Mouse (Mus musculus) brain, adult 10 weeks (tissue): ENCODE measurements around the gene Rc3h2. TPM values are rescaled to one million over a fixed set of nuclear protein-coding genes. Genes with fewer than 3 reads are reported as not detected.

Experiments
- polyA plus RNA-seq: library from polyadenylated mRNA; stranded (reverse); fragments of 350-450 nt; fragmentation: Illumina TruSeq; extraction: RNeasy Lipid Tissue Mini Kit (QIAGEN cat#74804); gene quantifications from one replicate; pipeline ENCODE4 v1.2.3, GENCODE M21; 2015; ENCODE audit warnings: low read depth, low replicate concordance

Gene Rc3h2
- 21.8 TPM for polyA plus RNA-seq

DNA sequence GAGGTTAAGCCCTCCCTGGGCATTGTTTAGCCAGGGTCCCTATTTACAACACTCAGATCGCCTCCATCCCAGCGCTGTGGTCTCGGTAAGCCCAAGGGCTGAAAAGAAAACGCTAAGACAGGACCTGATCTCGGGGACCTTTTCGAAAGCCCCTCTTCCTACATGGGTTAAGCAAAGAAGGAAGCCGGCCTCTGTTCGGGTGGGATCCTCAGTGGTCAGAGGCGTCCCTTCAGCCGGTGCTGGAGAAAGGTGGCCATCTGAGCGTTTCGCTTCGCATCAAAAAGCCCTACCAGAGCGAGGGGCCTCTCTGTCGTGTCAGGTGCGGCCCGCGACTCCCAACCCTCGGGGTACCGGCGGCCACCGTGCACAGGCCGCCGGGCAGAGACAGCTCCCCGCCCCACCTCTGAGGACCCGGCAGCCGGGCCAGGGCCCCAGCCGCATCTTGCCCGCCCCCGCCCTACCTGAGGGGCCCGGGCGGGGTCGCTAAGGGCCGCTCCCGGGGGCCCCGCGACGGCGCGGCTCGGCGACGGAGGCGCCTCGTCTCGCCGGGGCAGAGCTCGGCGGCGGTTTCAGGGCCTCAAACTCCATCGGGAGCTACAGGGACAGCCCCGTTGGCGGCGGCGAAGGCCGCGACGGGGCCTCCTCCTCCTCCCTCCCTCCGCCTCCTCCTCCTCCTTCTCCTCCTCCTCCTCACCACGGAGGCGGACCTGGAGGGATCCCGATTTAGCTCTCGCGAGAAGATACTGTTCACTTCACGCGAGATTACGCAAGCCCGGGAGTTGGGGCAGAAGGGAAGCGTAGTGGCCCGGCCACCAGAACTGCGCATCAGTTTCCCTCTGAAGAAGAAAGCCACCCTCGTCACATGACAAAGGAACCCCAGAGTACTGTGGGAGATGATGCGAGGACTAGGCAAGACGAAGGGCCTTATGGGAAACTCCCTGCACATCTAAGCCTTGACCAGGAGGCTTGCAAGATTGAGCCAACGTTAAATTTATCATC, at the start of gene Rc3h2:
Gene Rc3h2, minus strand, starts transcription at position 598 of the 999 bp plus-strand sequence.

DNA sequence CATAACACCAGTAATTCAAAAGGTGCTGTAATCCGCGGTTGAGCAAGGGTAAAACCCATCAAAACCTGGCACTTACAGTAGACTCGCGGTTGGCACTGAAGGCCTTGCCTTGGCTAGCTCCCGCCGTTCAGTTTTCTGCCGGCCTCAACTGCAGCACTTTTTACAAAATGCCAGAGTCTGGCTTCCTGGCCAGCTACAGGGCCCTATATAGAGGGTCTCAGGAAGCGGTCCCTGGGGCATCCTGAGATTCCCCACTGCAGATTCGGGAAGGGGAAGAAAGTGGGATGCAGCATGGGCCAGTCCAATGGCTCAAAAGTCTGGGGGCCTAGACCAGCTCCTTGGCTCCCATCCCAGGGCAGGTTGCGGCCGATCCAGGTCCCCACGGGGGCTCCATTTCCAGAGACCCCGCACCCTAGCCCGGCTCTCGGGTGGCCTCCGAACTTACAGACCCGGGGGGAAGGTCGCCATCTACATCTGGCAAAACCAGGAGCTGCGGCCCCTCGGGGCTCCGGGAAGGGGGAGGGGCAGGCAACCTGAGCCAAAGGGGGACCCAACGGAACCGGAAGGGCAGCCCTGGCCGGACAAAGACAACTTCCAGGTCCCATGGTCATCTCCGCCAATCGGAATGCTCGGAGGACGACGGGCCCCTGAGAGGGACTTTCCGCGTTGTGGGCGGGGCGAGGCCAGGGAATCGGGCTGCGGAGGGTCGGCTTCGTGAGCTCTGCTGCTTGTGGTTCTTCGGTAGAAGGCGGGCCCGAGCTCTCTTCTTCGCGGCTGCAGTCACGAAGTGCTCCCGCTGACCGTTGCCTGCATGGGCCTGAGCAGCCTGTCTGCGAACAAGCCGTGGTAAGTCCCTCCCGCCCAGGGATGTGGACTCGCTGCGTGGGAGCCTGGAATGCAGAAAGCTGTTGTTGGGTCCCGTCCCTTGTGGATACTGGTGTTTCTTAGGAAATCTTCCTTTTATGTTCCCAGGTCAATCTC, 20.2 kb upstream of the Rc3h2 start, which contains the start of the genes Zbtb26, Zbtb6 and Rabgap1:
Gene Zbtb26, minus strand, starts transcription at position 525 of the 981 bp plus-strand sequence.
Gene Zbtb6, minus strand, starts transcription at position 561 of the 981 bp plus-strand sequence.
Gene Rabgap1, plus strand, starts transcription at position 669 of the 981 bp plus-strand sequence.

DNA sequence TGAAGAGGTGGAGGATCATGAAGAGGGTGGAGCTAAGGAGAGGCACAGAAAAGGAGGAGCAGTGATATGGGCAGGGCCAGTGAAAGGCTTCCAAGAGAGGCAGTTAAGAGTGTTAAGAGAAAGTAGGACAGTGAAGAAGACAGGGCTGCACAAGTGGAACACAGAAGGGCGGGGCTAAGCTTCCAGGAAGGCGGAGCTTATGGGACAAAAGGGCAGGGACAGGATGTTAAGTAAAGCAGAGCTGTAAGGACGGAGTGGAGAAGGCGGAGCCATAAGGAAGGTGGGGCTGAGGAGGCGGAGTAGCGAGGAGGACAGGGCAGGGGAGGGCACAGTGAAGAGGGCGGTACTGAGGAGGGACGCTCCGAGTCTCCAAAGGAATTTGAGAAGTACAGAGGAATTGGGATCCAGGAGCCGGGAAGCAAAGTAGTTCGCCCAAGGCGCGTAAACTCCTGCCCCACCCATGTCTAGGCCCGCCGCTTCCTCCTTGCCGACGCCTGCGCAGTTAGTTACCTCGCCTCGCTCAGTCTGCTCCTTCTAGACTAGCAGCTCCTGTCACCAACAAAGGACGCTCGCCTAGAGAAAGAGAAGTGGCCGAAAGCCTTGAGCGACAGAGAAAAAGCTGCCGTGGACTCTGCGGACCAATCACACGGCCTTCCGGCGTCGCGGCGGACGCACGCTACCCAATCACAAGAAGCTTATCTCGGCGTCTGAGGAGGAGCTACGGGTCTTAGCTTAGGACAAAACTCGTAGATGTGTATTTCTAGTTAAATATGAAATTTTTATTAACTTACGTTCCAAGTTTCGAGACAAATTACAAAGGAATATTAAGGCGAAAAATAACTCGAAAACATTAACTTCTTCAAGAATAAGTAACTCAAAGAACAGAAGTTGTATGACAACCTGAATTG, 63.8 kb downstream of the Rc3h2 start, which contains the start of gene Pdcl:
Gene Pdcl, minus strand, starts transcription at position 700 of the 908 bp plus-strand sequence.

DNA sequence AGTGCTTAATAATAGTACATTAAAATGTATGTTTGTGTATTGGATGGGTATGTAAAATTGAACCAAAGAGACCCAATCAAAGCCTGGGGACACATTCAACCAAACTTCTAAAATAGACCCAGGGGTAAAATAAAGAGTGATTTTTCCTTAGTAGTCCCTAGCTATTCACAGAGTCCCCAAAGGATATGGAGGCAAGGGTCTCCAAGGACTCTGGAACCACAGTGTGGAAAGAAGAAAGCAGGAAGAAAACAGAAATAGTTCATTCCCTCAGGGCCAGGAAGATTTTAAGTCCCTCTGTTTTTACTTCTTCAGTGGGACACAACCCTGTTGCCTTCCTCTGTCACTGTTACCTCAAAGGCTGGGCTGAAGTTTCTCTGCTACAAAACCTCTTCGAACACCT, 96.5 kb downstream of the Rc3h2 start, which contains the start of gene Olfr368:
Gene Olfr368, plus strand, starts transcription at position 301 of the 400 bp plus-strand sequence.

Other genes with a start within 250 kb of the Rc3h2 start
- gene Olfr365, start 234.7 kb downstream of the Rc3h2 start, polyA plus RNA-seq, result not detected
- not detected for gene Olfr366, start 211.3 kb downstream of the Rc3h2 start, polyA plus RNA-seq
- not detected for gene Olfr368, start 96.4 kb downstream of the Rc3h2 start, polyA plus RNA-seq
- 30.4 TPM for gene Pdcl, start 63.6 kb downstream of the Rc3h2 start, polyA plus RNA-seq
- 9.5 TPM for gene Zbtb26, start 20.2 kb upstream of the Rc3h2 start, polyA plus RNA-seq
- 11.6 TPM for gene Zbtb6, start 20.3 kb upstream of the Rc3h2 start, polyA plus RNA-seq
- gene Rabgap1, start 20.4 kb upstream of the Rc3h2 start, polyA plus RNA-seq, result 45.6 TPM
- 2.9 TPM for gene Gpr21, start 93.4 kb upstream of the Rc3h2 start, polyA plus RNA-seq